Mouse (Mus musculus): Measurements from ENCODE around the gene Mob3b.
"Not testable (repeated sequence)": the region's sequence is repeated elsewhere in the genome, so short reads cannot be mapped to it uniquely, and the experiment has no call there.

Gene Mob3b

DNA sequence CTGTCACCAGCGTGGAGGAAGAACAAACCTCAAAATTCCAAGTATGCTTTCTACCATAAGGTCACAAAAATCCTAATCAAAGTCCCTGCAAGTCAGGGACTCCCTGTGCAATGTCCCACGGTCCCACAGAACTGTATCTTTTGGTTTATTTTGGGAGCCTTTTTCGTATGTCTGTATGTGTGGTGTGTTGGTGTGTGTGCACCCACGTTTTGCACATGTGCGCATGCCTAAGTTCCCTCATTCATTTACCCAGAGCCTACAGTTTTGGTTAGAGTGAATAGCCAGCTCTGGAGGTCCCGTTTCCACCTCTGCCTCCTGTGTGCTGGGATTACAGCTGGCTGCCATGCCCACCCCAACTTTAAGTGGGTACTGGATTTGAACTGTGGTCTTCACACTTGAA is 189.7 kb downstream of the Mob3b start:
- no peak for DNase-seq (ENCODE audit: low read depth, low spot score)

DNA sequence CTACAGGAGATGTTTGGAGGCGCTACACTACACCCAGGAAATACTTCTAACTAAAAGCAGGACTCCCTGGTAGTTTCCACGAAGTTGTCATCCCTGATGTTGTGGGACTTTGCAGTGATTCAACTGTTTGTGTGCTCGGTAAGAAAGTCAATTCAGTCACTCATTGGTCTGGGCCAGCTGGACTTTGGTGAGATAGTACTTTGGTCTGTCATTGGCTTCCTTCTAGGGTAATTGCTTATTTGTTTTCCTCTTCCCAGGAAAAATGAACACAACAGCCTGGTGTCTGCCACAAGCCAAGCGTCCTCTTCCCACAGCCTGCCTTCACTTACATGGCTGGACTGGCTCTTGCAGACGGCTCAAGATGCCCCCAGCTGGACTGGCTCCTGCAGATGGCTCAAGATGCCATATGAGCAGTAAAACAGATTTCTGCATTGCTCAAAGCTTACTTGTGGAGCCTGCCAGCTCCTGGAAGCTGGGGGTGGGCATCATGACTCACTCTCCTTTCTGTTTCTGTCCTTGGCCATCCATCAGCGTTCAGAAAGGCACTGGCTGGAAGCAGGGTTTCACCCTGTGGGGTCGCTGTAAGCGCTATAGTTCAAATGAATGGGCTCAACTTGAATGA is 190.8 kb downstream of the Mob3b start:
- peak; percentile 61 for DNase-seq (ENCODE audit: low read depth, low spot score)

DNA sequence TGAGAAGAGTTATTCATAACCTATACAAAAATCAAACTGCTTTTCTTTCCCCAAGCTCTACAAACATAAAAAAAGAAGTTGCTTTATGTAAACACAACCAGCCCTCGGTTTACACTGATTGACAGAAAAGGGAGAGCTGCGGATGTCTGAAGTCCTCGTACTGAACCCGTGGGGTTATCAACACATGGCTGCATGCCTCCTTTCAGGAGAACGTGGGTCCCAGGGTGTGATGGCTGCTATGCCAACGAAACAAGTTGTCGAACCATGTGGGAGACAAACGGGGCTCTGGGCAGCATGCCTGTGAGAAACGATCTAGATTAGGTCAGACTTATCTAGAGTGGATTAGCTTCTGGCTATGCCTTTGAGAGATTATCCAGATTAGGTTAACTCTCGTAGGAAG is 192.4 kb downstream of the Mob3b start:
- DNase-seq (ENCODE audit: low read depth, low spot score), result no peak

DNA sequence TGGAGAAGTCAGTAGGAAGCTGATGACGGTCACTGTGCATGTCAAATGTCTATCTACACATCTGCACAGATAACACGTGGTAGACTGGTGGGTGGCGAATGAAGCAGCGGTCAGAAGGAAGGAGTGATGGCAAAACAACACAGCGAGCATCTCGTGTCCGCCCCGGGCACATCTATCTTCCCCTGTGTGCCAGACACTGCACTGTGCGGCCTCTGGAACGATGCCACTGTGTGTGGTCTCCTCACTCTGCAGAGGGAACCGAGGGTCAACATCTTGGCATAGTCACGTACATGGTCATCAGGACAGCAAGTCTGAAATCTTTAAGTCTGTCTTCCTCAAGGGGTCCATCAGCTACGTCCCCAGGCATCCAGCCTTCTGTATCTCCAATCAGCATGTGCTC is 193.3 kb downstream of the Mob3b start:
- no peak for DNase-seq (ENCODE audit: low read depth, low spot score)

DNA sequence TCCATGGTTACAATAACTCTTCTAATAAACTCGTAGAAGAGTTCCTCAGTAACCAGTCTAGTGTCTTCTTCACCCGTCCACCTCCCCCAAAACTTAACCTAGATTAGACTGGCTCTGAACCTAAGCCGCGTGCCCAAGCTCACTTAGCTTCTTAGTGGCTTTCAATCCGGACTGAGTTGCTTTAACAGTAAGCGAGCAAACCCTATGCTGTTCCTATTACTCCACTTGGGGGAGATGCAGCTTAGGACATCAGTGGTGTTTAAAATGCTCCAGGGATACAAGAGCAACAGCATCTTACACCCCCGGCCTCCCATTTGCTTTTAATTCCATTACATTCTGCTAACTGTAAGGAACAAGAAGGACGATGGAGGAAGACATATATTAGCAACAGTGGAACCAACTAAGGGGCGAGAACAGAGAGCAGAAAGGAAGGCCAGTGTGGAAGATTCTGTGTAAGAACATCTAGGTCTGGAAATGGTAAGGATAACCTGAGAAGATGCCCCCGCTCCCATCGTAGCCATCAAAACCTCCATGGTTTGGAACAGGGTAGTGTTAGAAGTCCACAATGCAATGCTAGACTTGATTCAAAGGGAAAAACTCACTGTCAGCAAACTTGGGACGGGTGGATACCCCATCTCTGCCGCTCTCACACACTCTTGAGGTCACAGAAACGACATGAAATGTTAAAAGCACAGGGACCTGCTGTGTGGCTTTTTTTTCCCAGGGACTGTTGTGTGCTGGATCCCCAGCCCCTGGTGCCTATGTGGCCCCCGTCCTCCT is 196.3 kb downstream of the Mob3b start:
- DNase-seq (ENCODE audit: low read depth, low spot score), result peak; percentile 46

DNA sequence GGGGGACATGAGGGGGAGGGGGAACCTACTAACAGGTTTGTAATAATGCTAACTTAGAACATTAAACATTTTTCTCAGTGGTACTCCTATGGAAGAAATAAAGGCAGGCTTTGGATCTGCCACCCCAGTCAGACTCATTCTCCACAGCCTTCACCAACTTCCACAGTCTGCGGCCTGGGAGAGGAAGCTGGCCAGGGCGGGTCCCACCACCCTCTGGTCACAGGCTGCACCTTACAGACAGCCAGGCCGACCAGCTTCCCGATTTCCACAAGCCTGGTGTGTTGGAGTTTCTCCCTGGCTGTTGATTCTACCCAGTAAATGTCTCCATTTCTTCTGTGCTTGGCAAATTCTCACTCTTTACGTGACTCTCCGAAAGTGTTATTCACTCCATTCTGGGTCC is 197.8 kb downstream of the Mob3b start:
- no peak for DNase-seq (ENCODE audit: low read depth, low spot score)

DNA sequence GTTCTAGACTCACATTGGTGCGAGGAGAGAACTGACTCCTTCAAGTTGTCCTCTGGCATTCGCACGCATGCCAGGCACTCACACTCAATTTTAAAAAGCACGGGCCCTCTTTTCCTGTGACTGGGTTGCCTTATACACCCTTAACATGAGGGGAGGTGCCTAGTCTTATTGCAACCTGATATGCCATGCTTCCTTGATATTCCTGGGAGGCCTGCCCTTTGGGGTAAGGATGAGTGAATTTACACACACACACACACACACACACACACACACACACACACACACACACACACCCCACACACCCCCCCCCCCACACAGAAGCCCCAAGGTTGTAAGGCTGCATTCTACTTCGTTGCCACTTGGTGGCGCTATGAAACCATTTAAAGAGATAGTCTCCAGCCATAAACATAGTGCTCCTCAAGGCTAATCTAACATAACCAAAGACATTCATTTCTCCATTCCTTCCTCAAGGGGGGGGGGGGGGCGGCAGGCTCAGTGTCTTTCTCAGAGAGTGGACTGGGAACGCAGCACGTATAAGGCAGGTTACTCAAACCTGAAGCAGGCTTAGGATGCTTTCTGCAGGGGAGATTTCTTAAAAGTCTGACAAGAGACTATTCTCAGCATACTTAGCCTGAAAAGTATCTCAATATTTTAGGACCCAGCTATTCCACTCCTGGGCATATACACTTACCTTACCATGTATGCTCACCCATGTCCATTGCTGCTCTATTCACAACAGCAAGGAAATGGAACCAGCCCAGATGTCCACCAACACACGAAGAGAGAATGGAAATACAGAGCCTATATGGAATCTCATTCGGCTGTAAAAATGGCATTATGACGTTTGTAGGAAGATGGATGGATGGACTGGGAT is 198.9 kb downstream of the Mob3b start:
- no peak for DNase-seq (ENCODE audit: low read depth, low spot score)

DNA sequence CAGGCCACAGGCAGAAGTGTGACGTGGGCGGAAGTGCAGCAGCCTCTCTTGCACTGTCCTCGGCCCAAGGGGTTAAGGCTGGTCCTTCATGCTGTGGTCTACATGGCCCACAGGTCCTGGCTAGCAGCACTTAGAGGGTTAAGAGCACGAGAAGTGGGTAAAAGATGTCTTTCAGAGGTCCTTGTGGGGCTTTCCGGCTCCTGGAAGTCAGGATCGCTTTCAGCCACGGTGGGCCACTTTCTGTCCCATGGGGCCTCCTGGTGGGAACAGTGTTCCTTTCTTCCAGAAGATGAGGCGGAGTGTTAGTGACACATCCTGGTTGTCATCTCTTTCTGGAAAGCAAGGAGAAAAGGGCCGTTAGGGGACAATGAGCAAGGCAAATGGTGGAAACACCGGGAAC is 203.6 kb downstream of the Mob3b start:
- no peak for DNase-seq (ENCODE audit: low read depth, low spot score)

DNA sequence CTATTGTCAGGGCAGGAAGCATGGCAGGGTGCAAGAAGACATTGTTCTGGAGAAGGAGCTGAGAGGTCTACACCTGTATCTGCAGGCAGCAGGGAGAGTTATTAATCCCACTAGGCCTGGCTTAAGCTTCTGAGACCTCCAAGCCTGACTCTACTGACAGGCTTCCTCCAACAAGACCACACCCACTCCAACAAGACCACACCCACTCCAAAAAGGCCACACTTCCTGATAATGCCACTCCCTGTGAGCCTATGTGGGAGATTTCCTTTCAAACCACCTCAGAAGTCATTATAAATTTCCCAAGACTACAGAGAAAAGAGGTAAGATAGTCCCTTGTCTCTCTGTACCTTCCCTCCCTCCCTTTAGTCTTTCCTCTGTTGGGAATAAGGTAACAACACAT is 210.1 kb downstream of the Mob3b start:
- DNase-seq (ENCODE audit: low read depth, low spot score), result no peak

DNA sequence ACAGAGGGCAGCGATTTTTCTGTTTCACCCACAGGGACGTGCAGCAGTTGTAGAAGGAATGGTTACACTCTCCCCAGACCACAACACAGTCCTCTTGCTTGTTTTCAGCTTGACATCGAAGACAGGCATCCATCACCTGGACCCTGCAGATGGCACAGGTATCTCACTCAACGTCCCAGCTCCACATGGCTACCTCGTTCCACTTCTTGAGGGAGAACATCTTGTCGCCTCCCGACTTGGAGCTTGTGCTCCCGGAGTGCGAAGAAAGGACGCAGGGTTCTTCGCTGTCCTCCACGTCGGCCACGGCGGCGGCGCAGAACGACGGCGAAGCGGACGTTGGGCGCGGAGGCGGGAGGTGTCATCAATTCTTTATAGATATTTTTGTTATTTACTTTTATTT is 216.2 kb downstream of the Mob3b start:
- no peak for DNase-seq (ENCODE audit: low read depth, low spot score)

DNA sequence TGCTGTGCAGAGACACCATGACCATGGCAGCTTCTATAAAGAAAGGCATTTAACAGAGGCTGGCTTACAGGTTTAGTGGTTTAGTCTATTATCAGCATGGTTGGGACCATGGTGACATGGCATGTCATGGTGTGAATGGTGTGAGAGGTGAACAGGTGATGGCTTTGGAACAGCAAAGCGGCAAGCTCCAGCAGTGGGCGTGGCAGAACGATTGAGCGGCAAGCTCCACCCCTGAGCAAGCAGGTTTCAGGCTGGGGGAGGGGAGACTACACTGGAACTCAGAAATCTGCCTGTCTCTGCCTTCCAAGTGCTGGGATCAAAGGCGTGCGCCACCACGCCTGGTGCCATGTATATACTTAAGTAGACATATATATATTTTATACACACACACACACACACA is 228.9 kb downstream of the Mob3b start:
- DNase-seq (ENCODE audit: low read depth, low spot score), result not testable (repeated sequence)

DNA sequence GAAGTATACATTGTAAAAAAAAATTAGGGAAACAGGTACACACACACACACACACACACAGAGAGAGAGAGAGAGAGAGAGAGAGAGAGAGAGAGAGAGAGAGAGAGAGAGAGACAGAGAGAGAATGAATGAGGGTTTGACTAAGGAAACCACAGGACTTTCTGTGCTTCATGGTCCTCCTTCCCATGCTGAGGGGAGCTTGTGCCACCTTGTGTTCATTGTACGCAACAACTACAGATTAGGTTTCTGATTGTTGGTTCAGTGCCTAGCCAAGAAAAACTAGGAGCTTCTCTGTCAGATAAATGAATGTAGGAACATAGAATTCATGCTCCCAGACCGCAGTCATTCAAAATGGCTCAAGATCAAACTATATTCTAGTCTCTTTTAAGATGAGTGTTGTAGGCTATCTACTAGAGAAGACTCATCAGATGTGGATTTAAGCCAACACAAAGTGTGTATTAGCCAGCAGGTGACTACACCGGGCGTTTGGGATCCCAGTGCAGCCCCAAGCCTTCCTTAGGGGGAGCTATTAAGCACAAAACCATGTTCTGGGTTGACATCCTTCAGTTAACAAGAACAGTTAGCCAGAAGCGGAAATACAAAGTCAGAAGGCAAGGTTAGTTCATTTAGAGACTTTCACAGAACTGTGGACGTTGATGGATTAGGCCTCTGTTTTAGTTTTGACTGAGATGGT is 235.0 kb downstream of the Mob3b start:
- DNase-seq (ENCODE audit: low read depth, low spot score), result peak; percentile 51

DNA sequence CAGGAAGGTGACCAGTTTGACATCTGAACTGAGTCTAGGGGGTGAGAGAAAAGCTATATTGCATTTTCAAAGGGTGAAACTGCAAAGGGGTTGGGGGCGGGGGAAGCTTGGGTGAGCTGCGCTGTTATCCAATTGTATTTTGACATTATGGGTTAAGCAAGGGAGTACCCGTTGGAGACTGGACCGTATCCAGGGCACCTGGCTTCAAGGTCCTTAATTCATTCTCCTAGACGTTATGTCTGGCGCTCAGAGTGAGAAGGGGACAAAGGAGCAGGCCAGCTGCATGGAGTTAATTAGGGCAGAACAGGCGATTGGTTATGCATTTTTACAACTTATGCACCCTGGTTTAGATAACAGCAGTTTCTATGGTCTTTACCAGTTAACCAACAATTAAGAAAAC is 239.9 kb downstream of the Mob3b start:
- DNase-seq (ENCODE audit: low read depth, low spot score), result no peak

DNA sequence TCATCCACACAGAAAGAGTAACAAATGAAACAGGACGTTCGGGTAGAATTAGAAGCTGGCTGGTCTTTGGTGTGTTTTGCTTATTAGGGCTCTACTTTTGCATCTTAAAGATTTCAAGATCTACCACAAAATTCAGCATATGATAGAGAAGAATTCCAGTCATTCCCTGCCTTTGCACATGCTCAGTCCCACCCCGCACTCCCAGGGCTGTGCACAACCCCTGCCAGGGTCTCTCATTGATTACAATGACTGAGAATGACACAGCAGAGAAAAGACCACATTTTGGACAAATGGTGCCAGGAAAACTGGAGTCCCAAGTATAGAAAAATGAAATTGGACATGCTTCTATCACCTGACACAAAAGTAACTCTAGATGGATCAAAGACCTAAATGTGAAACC is 245.1 kb downstream of the Mob3b start:
- DNase-seq (ENCODE audit: low read depth, low spot score), result no peak

DNA sequence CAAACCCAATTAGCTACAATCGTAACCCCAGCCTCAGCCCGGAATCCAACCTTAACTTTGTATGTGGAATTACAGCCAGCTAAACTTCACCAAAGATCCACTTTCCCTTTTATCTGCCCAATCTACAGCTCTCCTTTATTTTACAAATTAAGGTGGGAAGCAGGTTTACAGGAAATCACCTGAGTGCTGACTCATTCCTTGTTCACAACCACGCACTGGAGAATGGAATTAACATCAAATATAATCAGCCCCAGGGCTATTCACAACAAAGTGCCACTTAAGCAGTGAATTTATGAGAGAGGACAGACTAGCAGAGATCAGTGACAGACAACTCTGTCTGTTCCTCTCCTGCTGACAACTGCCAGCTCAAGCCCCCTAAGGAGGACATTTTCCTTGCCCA is 245.9 kb downstream of the Mob3b start:
- DNase-seq (ENCODE audit: low read depth, low spot score), result no peak

DNA sequence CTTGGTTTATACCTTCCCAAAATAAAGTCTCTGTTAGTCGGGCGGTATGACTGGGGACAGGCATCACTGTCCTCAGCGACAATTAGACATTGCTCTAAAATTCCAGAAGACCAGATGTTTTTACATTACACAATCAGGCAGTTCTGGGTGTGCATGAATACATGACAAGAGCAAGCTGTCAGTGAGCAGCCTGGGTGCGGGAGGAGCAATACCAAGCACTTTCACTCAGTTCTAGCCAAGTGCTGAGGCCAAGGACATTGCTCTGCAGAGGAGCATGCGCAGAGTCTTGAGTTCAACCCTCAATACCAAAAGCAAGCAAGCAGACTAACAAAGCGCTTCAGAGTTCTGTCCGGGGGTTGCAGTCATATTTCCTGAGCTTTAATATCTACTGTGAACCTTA is 249.2 kb downstream of the Mob3b start:
- no peak for DNase-seq (ENCODE audit: low read depth, low spot score)

DNA sequence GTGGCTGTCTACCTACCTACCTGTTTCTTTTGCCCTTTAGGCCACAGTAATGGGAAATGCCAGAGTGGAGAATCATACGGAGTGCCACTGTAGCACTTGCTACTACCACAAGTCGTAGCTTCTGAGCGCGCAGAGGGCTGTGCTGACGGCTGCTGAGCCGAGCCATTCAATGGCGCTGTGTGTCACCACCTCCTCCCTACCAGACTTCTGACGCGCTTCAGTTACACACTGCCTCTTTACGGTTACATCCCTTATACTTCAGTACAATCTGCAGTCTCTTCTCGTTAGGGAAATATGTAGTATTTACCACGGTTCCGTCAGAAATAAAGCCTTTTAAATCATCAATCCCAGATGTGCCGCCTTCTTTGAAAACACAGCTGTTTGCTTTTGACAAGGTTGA is 250.3 kb downstream of the Mob3b start:
- DNase-seq (ENCODE audit: low read depth, low spot score), result no peak

DNA sequence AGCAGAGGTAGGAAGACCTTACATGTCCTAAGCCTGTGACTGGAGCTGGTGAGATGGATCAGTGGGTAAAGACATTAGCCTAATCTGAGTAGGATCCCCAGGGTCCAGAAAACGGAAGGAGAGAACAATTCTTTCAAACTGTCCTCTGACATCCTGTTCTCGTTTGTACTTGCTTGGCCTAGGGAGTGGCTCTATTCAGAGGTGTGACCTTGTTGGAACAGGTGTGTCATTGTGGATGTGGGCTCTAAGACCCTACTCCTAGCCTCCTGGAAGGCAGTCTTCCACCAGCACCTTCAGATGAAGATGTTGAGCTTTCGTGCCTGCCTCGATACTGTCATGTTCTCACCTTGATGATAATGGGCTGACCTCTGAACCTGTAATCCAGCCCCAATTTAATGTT is 251.1 kb downstream of the Mob3b start:
- DNase-seq (ENCODE audit: low read depth, low spot score), result no peak

DNA sequence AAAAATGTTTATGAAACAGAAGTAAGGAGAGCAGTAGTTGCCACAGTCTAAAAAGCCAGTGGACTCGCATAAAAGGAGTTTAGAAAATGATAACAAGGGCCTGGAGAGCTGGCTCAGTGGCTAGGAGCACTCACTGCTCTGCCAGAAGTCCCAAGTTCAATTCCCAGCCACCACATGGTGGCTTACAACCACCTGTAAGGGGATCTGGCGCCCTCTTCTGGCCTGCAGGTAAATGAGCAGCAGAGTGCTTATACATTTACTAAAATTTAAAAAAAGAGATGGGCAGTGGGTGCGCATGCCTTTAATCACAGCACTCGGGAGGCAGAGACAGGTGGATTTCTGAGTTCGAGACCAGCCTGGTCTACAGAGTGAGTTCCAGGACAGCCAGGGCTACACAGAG is 251.9 kb downstream of the Mob3b start:
- no peak for DNase-seq (ENCODE audit: low read depth, low spot score)

DNA sequence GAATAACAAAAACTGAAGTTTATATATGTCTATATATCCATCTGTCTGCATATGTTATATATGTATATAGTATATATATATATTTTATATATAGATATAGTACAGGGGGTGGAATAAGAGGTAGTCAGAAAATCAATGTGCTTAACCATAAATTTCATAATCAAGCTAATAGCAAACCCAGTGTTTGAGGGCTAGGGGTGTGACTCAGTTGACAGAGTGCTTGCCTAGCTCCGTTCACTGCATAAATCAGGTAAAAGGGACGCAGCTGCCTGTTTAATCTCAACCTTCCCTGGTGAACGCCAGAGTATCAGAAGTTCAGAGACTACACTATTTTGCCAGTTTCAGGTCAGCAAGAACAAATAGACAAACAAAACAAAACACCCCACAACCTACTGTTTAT is 255.7 kb downstream of the Mob3b start:
- DNase-seq (ENCODE audit: low read depth, low spot score), result not testable (repeated sequence)

DNA sequence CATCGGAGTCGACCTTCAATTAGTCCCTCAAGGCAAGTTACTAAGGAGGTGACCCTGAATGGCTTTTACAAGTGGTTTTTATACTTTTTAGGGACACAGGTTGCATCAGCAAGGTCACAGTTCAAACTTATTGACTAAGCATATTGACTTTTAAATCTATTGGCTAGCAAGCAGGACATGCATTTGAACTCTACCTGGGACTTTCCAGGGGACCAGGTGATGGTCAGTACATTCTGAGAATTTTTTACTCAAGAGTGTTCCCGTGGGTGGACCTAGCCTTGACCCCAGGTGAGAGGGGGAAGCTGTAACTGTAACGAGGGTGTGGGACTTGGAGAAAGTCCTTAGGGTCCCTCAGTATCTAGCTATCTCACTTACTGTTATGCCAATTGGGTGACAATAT is 256.1 kb downstream of the Mob3b start:
- no peak for DNase-seq (ENCODE audit: low read depth, low spot score)

DNA sequence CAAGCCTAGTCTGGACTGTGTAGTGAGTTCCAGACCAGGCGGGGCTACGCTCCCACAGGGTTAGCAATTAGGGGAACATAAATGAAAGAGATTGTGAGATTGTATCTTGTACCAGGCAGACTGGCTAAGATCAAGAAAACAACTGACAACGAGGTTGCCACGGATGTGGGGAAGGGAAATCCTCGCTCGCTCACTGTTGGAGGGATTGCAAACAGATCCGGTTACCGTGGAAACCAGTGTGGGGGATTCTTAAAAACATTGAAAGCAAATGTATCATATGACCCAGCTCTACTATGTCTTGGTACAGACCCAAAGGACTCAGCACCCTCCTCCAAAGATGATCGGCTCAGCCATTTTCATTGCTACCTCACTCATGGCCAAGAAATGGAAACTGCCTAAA is 257.1 kb downstream of the Mob3b start:
- peak; percentile 43 for DNase-seq (ENCODE audit: low read depth, low spot score)
